Mouse (Mus musculus) heart, postnatal 36 days (tissue): ENCODE results near the gene AI854703. TPM values are rescaled to one million over a fixed set of nuclear protein-coding genes. Genes with fewer than 3 reads are reported as not detected.

Source experiments
- DNase-seq, 2 experiments: peaks; one replicate each; pipeline ENCODE4 v3.0.0; 2021 to 2022
- intact Hi-C: fragments of 180-260 bp; cut with DNase I; formaldehyde crosslinking; loops from one replicate; pipeline ENCODE4 v1.15.1; 2025
- total RNA-seq, 2 experiments: library from RNA; stranded (reverse); gene quantifications; 2 replicates each; pipeline ENCODE4 v1.2.3; 2021

The AI854703 gene
- under 1 TPM; 0.33 to 0.38 TPM for total RNA-seq

DNA sequence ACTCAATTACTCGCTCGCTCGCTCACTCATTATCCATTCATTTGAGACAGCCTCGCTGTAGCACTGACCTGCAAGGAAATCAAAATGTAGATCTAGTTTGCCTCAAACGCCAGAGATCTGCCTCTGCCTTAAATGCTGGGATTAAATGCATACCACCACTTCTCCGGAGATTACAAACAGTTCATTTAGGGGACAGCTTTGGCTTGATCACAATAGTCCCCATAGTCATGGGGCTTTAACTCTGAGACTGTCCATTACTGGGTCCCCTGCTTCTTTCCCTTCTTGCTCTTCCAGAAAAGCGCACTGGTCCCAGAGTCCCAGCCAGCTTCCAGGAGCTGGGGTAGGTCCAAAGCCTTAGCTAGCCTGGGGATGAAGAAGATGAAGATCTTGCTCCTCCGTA, at the start of gene AI854703:
Gene AI854703, plus strand, starts transcription at position 301 of the 400 bp plus-strand sequence.
- intact Hi-C loops = no loop called here
- DNase-seq = no peak

GRCm38 (mm10) chr6:48578736-48579135, 47.8 kb upstream of the AI854703 start:
- no peak for DNase-seq
- intact Hi-C loops = no loop called here

DNA sequence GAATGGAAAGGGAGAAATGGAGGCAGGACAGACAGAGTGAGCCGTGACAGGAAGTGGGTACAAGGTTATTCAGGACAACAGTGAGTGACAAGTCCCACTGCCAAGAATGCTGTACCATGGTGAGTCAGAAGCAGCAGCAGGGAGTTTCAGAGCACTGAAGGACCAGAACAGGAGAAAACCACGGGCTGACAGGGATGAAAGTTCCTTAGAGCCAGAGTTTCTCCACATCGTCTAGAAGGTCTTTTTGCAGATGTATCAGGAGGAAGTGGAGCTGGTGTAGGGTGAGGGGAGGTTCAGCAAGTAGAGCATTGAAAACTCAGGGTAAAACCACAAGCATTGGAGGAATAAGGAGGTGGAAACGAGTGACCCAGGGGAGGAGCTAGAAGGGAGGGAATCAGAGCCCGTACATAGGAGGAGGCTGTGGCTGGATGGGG, 47.3 kb upstream of the AI854703 start:
- DNase-seq = peak in 1 of 2 experiments; percentile 47
- intact Hi-C loops = no loop called here

- intact Hi-C loops = loop anchor here (5.0 kb wide), 1 partner anchor 191 kb away; the partner anchor contains the start of gene Gimap3
- no peak for DNase-seq
Measured at GRCm38 (mm10) chr6:48581257-48581656, 45.3 kb upstream of the AI854703 start.

GRCm38 (mm10) chr6:48582037-48582436, 44.5 kb upstream of the AI854703 start:
- intact Hi-C loops = loop anchor here (2.0 to 5.0 kb wide), 4 partner anchors 35 to 190 kb away; partner anchors contain the start of gene Gimap3
- no peak for DNase-seq

GRCm38 (mm10) chr6:48589194-48589750, 37.3 kb upstream of the AI854703 start, which contains the start of gene Gm45021:
Gm45021 (plus strand) TSS chr6:48589610.
- intact Hi-C loops = no loop called here
- no peak for DNase-seq

DNA sequence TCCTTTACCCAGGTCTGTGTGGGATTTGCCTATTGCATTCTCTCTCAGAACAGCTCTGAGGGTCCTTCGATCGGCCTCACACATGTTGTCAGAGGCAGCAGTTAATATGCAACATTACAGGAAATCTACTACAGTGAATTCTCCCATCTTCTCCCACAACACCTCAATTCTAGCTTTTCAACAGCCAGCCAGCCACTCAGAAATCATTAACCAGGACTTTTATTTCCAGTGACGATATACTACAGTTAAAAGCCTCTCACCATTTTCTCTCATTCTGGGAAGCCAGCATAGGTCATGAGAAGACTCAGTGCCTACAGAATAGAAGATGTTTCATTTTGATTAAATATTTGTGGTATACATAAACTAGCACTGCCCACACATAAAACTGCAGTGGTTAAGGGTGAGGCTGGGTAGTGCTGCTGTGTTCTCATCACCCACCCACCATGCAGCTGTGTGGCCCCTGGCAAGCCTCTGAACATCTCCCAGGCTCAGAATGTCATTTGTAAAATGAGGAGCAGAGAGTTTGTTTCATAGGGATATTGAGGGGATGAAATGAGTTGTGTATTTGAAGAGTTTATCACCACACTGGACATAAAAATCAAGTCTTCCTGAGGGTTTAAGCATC, 35.2 kb upstream of the AI854703 start:
- intact Hi-C loops = no loop called here
- DNase-seq = no peak

DNA sequence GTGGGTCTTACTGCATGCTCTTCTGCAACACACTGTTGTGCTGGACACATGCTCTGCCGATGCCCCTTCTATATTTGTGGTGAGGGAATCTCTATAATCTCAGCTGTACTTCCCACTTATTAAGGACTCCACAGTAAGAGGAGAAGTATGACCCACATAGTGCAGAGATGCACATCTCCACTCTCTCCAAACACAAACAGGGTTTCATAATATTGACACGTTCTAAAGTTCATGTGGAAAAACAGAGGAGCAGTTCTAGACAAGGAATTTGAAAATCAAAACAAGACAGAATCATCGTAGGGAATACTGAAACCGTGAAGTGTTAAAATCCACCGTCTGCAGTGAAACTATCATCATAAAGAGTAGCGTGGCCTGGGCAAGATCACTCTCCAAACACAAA, 34.7 kb upstream of the AI854703 start:
- intact Hi-C loops = no loop called here

DNA sequence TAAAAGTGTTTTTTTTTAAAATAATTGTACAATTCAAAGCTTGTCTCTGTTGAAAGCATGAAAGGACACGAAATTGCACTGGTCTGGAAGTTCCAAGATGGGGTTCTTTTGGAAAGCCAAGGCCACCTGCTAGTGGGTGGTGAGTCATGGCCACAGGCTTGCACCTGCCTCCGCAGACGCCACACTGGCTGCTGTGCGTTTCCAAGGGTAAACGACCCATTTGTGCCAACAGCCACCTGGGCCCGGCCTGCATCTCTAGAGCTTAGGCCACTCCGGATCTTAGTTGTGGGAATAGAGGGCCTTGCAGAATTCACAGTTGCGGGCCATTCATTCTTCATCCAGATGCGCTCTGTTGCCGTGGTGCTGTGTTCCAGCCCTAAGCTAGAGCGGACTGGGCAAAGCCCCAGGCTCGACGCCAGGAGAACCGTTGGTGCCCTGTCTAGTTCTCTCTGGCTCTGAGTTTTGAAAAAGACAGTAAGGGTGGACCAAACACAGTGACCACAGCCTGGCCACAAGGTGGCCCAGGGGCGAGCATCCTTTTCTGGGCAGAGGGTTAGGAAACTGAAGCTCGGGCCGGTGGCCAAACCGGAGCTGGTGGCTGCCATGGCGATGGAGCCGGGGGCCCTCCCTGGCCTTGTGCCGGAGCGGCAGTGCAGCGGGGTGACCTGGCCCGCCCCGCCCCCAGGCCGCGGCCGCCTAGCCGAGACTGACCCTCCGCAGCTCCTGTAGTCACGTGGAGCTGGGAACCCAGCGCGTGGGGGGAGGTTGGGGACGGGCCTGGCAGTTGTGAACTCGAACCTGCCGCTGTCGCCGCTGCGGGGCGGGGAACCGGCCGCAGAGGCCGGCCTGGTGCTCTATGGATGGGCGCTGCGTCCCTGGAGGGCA, 33.2 kb upstream of the AI854703 start, which contains the start of the genes Repin1 and Gm44965:
Gene Repin1, plus strand, starts transcription at position 726 of the 885 bp plus-strand sequence.
Gene Gm44965, plus strand, starts transcription at position 784 of the 885 bp plus-strand sequence.
- peak; percentile 96 for DNase-seq
- intact Hi-C loops = no loop called here

More for the DNA sequence above, 34.7 kb upstream of the AI854703 start:
- DNase-seq = no peak

GRCm38 (mm10) chr6:48594043-48594738, 32.4 kb upstream of the AI854703 start:
- DNase-seq = peak in 1 of 2 experiments; percentile 28
- intact Hi-C loops = no loop called here

GRCm38 (mm10) chr6:48595278-48595677, 31.3 kb upstream of the AI854703 start:
- intact Hi-C loops = no loop called here
- DNase-seq = no peak

GRCm38 (mm10) chr6:48596545-48597232, 29.9 kb upstream of the AI854703 start:
- intact Hi-C loops = no loop called here
- no peak for DNase-seq

DNA sequence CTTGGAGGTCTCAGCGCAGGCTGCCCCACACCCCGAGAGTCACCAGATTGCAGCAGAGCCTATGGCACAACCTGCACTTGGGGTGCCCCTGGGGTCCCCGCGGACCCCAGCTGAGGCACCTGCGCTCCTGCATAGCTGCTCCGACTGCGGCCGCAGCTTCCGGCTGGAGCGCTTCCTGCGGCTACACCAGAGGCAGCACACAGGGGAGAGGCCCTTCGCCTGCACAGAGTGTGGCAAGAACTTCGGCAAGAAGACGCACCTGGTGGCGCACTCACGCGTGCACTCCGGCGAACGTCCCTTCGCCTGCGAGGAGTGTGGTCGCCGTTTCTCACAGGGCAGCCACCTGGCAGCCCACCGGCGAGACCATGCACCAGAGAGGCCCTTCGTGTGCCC, 29.3 kb upstream of the AI854703 start:
- intact Hi-C loops = no loop called here

DNA sequence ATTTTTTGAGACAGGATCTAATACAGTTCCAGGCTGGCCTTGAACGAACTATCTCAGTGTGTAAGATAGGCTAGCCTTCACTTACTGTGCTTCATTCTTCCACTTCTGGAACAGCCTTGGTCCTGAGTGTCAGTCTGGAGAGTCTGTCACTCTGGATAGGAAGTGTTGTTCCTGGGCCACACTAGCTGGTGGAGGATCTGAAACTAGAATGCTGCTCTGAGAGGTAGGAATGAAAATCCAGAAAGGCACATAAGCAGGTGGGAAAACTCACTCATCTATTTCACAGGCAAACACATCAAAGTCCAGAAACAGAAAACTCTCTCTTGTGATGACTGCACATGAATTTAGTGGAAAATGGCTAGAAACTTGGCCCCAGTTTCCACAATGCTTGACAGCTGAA, 26.0 kb upstream of the AI854703 start:
- intact Hi-C loops = no loop called here
- no peak for DNase-seq

More for the DNA sequence above, 29.3 kb upstream of the AI854703 start:
- no peak for DNase-seq

GRCm38 (mm10) chr6:48601271-48602079, 25.1 kb upstream of the AI854703 start, which contains the start of gene Zfp775:
Zfp775 (plus strand) TSS chr6:48602063.
- DNase-seq = peak; percentile 95 to 97
- intact Hi-C loops = no loop called here

- intact Hi-C loops = no loop called here
- no peak for DNase-seq
Measured at GRCm38 (mm10) chr6:48602080-48602741, 24.4 kb upstream of the AI854703 start.

DNA sequence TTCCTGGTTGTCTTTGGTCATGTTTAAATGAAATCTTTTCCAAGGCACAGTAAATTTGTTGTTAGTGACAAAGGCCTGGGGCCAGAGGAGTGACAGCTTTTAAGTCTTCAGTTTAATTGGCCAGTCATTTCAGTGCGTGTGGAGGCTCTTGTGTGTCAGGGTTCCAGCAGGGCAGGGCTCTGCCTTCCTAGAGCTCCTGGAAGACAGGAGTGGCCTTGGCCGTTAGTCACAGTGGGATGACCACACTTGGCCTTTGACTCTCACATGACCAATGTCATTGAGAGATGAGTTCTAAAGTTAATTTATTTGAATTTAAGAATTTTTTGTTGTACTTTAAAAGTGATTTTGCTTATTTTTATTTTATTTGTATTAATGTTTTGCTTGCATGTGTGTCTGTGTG, 18.4 kb upstream of the AI854703 start:
- DNase-seq = no peak
- intact Hi-C loops = no loop called here

- intact Hi-C loops = no loop called here
- no peak for DNase-seq
Measured at GRCm38 (mm10) chr6:48609512-48609911, 17.1 kb upstream of the AI854703 start.
